Mouse (Mus musculus) c-Kit-positive CD71-negative TER-119-negative erythroid progenitor cells, embryonic 14.5 days (primary cell): Measurements from ENCODE around the gene Srsf10.

Experiments used
- DNase-seq: peaks from one replicate; pipeline ENCODE4 v3.0.0-alpha.2; 2013; ENCODE audit warnings: low read depth

The Srsf10 gene

GRCm38 (mm10) chr4:135884531-135884930, 29.0 kb downstream of the Srsf10 start:
- no peak for DNase-seq

DNA sequence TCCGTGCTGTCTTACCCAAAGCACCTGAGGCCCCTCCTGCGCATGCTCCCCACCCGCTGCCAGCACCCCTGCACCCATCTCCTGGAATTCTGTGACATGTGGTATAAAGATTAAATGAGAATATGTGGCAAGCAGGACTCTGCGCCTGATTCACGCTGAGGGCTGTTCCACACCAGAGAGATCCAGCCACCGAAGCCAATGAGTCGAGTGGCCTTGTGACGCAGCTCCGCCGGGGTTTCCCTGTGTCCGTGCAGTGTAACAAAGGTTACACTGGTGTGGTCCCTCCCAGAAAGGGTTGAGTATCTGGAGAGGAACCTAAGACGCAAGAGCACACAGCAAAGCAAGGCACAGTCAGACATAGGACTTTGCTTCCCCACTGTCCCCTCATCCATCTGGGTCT, 30.1 kb downstream of the Srsf10 start:
- no peak for DNase-seq

- no peak for DNase-seq
Observed at GRCm38 (mm10) chr4:135886184-135886583, 30.6 kb downstream of the Srsf10 start.

- no peak for DNase-seq
Observed at GRCm38 (mm10) chr4:135888448-135889057, 33.0 kb downstream of the Srsf10 start.

- DNase-seq, result no peak
Observed at GRCm38 (mm10) chr4:135889146-135889883, 33.8 kb downstream of the Srsf10 start.

DNA sequence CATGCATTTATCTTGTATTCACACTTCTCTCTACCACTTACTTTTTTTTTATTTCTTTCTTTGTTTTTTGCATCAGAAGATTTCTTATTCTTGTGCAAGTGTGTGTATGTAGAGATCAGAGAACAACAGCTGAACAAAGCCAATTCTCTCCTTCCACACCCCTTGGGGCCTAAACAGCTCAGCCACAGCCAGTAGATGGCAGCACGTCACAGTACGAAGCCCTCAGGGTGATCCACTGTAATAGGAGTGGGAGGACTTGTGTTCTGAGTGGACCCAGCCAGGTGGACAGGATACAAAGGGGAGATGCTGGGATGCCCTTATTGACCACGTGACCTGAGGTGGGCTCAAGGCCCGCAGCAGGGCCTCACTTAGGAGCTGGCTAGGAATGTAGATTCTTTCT, 34.3 kb downstream of the Srsf10 start:
- peak; percentile 71 for DNase-seq

DNA sequence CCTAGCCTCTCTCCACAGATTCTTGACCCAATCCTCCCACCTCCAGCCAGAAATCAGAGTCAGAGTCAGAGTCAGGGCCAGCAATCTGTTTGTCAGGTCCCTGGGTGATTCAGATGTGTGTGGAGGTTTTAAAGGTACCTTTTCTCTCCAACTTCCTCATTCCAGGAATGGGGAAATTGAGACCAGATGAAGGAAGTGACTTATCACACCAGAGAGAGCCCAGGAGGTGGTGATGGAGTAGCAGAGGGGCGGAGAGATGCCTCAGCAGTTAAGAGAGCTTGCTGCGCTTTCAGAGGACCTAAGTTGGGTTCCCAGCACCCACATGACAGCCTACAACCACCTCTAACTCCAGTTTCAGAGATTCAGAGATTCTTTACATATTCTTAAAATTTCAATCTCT, 36.0 kb downstream of the Srsf10 start:
- no peak for DNase-seq

GRCm38 (mm10) chr4:135892884-135893283, 37.3 kb downstream of the Srsf10 start:
- no peak for DNase-seq

GRCm38 (mm10) chr4:135895071-135895571, 39.6 kb downstream of the Srsf10 start, which contains the start of gene Cnr2:
Cnr2 (plus strand) TSS chr4:135895394.
- DNase-seq, result no peak

DNA sequence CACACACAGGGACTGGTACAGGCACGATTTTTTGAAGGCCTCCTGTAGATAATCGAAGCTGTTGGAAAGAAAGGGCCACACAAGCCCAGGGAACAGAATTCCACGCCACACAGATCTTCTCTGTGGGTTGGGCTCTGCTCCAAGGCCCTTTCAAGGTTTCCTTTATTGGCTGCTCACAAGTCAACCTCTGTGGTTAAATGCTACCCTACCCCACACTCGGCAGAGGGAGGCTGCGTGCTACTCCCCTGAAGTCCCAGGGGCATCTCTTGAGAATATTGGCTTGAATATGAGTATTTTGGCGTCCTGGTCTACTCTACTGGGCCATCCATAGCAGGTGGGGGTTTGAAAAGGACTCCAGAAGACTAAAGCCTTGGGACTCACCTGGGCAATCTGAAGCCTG, 40.6 kb downstream of the Srsf10 start:
- no peak for DNase-seq

DNA sequence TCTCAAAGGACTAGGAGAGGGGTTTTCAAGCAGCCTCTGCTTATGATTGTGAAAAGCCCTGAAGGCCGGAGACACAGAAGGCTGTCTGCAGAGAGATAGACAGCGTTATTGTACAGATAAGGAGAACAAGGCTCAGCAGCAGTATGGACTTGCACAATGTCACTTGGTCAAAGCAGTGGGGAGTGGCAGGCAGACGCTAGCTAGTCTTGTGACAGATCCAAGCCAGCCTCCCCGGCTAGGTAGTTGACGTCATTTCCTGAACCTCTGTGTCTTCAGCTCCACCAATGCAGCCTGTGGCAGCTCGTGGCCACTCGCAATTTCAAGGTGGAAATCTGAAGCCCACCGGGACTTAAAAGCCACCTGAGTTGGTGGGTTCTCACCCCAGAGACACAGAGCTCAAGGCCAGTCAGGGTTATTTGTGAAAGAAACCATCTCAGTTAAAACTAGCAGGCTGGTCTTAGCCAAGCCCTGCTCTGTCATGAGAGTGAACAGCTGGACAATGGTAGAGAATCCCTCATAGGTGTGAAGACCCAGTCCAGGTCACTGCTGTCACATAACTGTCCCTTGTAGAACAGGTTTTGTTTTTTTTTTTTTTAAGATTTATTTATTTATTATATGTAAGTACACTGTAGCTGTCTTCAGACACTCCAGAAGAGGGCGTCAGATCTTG, 43.0 kb downstream of the Srsf10 start:
- peak; percentile 87 for DNase-seq

DNA sequence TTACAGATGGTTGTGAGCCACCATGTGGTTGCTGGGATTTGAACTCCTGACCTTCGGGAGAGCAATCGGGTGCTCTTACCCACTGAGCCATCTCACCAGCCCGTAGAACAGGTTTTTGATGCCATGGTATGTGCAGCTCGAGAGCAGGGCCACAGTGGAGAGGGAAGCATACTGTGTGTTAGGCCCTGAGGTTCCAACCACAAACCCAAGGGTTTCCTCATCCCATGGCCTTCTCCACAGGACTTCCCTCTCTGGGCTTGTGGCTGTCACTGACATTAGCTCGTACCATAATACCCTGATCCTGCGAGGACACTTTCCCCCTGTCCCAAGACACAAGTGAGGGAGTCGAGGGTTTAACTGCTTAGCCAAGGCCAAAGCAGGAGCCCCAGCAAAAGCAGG, 43.5 kb downstream of the Srsf10 start:
- no peak for DNase-seq

DNA sequence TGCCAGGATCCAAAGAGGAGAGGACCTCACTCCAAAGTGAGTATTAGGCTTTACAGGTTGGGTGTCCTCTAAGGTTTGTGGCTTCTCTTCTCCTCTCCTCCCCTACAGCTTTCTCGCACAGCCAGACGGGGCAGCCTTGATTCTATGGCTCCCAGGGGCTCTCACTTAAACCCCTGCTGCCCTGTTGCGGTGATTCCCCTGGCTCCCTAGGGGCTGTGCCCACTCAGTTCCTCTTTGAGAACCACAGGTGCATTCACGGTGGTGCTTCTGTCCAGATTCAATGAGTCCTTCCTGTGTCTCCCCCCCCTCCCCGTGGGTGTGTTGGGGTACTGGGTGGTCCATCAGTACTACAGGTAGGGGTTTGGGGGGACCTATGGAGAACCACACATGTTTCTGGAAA, 44.5 kb downstream of the Srsf10 start:
- no peak for DNase-seq

- no peak for DNase-seq
Observed at GRCm38 (mm10) chr4:135902606-135903242, 47.2 kb downstream of the Srsf10 start.

DNA sequence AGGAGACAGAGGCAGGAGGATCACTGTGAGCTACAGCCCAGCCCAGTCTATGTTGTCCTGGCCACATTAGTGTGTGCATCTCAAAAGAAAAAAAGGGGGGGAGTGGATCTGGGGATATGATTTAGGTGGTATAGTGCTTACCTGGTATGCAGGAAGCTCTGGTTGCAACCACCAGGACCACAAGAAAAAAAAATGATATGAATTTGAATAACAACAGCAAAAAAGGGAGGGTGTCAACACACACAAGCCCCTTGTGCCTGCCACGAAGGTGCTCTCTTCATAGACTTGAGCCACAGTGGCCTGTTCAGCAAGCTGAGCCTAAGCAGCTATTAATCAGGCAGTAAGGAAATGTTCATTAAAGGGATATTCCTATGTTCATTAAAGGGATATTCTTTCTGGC, 49.3 kb downstream of the Srsf10 start:
- DNase-seq, result no peak

GRCm38 (mm10) chr4:135906633-135907032, 51.1 kb downstream of the Srsf10 start:
- no peak for DNase-seq

DNA sequence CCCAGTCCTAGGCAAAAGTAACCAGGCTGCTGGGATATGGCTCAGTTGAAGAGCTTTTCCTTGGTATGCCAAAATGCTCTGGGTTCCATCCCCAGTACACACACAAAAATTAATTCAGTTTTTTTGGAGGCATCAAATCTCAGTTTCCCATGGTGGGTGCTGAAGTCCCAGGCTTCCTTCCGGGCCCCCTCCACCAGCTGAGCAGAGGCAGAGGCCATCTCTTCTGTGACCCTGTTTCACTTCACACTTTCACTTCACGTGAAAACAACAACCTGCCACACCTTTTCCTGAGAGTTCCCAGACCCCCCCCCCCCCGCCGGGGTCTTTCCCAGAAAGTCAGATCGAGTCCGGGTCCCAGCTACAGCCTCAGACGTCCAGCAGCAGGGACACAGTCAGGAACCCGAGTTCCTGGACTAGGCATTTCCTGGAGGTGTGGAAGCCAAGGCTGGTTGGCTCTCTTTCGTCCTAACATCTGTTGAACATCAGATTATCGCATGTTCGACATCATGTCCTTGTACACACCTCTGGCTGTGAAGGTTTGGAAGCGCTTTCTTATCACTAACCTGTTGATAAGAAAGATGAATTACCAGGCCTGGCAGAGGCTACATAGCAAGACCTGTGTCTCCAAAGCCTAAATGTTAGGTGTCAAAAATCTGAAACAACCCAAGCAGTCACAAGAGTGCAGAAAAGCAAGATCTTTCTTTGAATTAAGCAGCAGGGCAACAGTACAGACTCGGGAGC, 53.9 kb downstream of the Srsf10 start:
- no peak for DNase-seq

- DNase-seq, result no peak
Observed at GRCm38 (mm10) chr4:135911531-135911930, 56.0 kb downstream of the Srsf10 start.

- DNase-seq, result no peak
Observed at GRCm38 (mm10) chr4:135912164-135912563, 56.6 kb downstream of the Srsf10 start.

DNA sequence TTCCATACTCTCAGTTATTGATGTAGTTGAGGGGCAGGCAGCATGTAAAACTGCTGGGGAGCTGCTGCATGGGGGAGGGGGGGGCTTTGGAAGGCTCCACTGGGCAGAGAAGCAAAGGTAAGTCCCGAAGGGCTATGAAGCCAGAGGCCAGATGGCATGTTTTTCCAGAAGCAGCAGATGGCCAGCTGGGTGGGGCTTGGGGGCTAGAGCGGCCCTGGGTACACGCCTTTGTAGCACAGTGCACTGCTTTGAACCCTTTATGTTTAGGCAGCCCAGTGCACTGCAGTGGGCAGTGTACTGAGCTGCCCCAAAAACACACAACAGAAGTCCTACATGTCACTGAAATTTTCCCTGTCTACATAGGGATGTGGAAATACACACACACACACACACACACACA, 57.3 kb downstream of the Srsf10 start:
- DNase-seq, result no peak

- DNase-seq, result no peak
Observed at GRCm38 (mm10) chr4:135913433-135913832, 57.9 kb downstream of the Srsf10 start.
